8 mouse cellular contexts compared by ENCODE assay signal in genomic region chr3:159840002-159840816, GRCm38 (mm10). TPM values are rescaled to one million over a fixed set of nuclear protein-coding genes. Genes with fewer than 3 reads are reported as not detected.
DNase-seq lines count a peak whose midpoint lies in the region; ATAC-seq and TF ChIP-seq lines count a peak whose summit lies in the region.

No protein-coding gene starts in this region.

- peak; percentile 82 for DNase-seq in 3134 (ENCODE audit: extremely low read depth, insufficient read length, low spot score)
- peak; percentile 56 for DNase-seq in adrenal gland, adult 8-10 months
- DNase-seq in liver, adult 2 months (ENCODE audit: extremely low read depth, low read depth, low spot score): peak; percentile 18
- peak; percentile 72 for DNase-seq in midbrain, postnatal 0 days (ENCODE audit: low spot score)
- DNase-seq in stomach, postnatal 0 days (ENCODE audit: low spot score): peak; percentile 80

- H3K4me3 ChIP-seq in erythroblast, embryonic 14.5 days (replicated peaks): peak overlapping the region; percentile 59
- H3K4me3 ChIP-seq in heart, embryonic 14.5 days (ENCODE audit: control insufficient read depth in 1 of 2, insufficient read depth in 1 of 2, low read depth in 1 of 2, low read length in 2 of 2): peak overlapping the region; percentile 77 to 83
- peak overlapping the region; percentile 74 for H3K4me3 ChIP-seq in kidney, embryonic 16.5 days (ENCODE audit: low read length)
- H3K4me3 ChIP-seq in liver, adult 2 months (ENCODE audit: insufficient read depth, low read depth, low read length): peak overlapping the region; percentile 70
- H3K4me3 ChIP-seq in midbrain, postnatal 0 days (ENCODE audit: low read depth, low read length): peak overlapping the region; percentile 64
- H3K4me3 ChIP-seq in stomach, postnatal 0 days (ENCODE audit: low read depth, low read length): peak overlapping the region; percentile 78

- peak; percentile 76 for ATAC-seq in heart, embryonic 14.5 days (ENCODE audit: insufficient number of reproducible peaks, insufficient read depth, low FRiP score, low read depth)
- ATAC-seq in kidney, embryonic 16.5 days (ENCODE audit: low FRiP score, low TSS enrichment): peak; percentile 80
- peak; percentile 76 for ATAC-seq in midbrain, postnatal 0 days (ENCODE audit: low FRiP score)
- ATAC-seq in stomach, postnatal 0 days (ENCODE audit: low FRiP score, low TSS enrichment): peak; percentile 83

- peak overlapping the region; percentile 70 for H3K4me2 ChIP-seq in heart, embryonic 14.5 days (ENCODE audit: low read length)
- H3K4me2 ChIP-seq in kidney, embryonic 16.5 days (replicated peaks; ENCODE audit: low read depth, low read length): peak overlapping the region; percentile 82
- peak overlapping the region; percentile 97 for H3K4me2 ChIP-seq in midbrain, postnatal 0 days (ENCODE audit: low read depth, low read length, poor library complexity, severe bottlenecking)
- peak overlapping the region; percentile 73 for H3K4me2 ChIP-seq in stomach, postnatal 0 days (replicated peaks; ENCODE audit: low read depth)

- H3K36me3 ChIP-seq in erythroblast, embryonic 14.5 days (ENCODE audit: control insufficient read depth): no peaks in the 10 kb centered on the region
- H3K36me3 ChIP-seq in heart, embryonic 14.5 days (ENCODE audit: control insufficient read depth, insufficient read depth, low read length): no peaks in the 10 kb centered on the region
- H3K36me3 ChIP-seq in kidney, embryonic 16.5 days (ENCODE audit: insufficient read depth, low read length): no peaks in the 10 kb centered on the region
- no peaks in the 10 kb centered on the region for H3K36me3 ChIP-seq in liver, adult 2 months (ENCODE audit: control insufficient read depth, insufficient read depth, low read length)
- H3K36me3 ChIP-seq in midbrain, postnatal 0 days (ENCODE audit: insufficient read depth, low read length): no peaks in the 10 kb centered on the region
- H3K36me3 ChIP-seq in stomach, postnatal 0 days (ENCODE audit: control insufficient read depth, insufficient read depth, low read length): no peaks in the 10 kb centered on the region

- peak overlapping the region; percentile 93 to 95 for H3K27ac ChIP-seq in heart, embryonic 14.5 days (replicated peaks in 1 of 2; ENCODE audit: control insufficient read depth in 1 of 2, insufficient read depth in 1 of 2, low read depth in 2 of 2, low read length in 2 of 2)
- peak overlapping the region; percentile 90 for H3K27ac ChIP-seq in kidney, embryonic 16.5 days (ENCODE audit: low read length)
- peak overlapping the region; percentile 6 for H3K27ac ChIP-seq in liver, adult 2 months (replicated peaks; ENCODE audit: insufficient read depth, low read depth, low read length)
- peak overlapping the region; percentile 62 for H3K27ac ChIP-seq in midbrain, postnatal 0 days (ENCODE audit: low read depth, low read length)
- H3K27ac ChIP-seq in stomach, postnatal 0 days (replicated peaks): peak overlapping the region; percentile 91

- WGBS in heart, embryonic 14.5 days: under 1% methylated on average over 27 of the region's 27 CpGs
- WGBS in kidney, embryonic 16.5 days: 0% methylated on average over 25 of the region's 27 CpGs
- under 1% methylated on average over 27 of the region's 27 CpGs for WGBS in liver, adult 2 months
- 0% methylated on average over 27 of the region's 27 CpGs for WGBS in midbrain, postnatal 0 days
- WGBS in stomach, postnatal 0 days: under 1% methylated on average over 27 of the region's 27 CpGs

- peaks cover 24% of the 10 kb centered on the region for H3K27me3 ChIP-seq in erythroblast, embryonic 14.5 days (ENCODE audit: control insufficient read depth)
- no peaks in the 10 kb centered on the region for H3K27me3 ChIP-seq in heart, embryonic 14.5 days (ENCODE audit: control insufficient read depth, insufficient read depth, low read length)
- H3K27me3 ChIP-seq in kidney, embryonic 16.5 days (ENCODE audit: insufficient read depth, low read length): no peaks in the 10 kb centered on the region
- 0 out of 2 replicates have a peak, but pooled peaks cover 3% of the 10 kb centered on the region for H3K27me3 ChIP-seq in liver, adult 2 months (ENCODE audit: control insufficient read depth, insufficient read depth, low read length)
- H3K27me3 ChIP-seq in midbrain, postnatal 0 days (ENCODE audit: insufficient read depth, low read length): no peaks in the 10 kb centered on the region
- no peaks in the 10 kb centered on the region for H3K27me3 ChIP-seq in stomach, postnatal 0 days (ENCODE audit: control insufficient read depth, insufficient read depth, low read length)

- H3K9ac ChIP-seq in heart, embryonic 14.5 days (ENCODE audit: low read length): peak overlapping the region; percentile 89
- H3K9ac ChIP-seq in kidney, embryonic 16.5 days (replicated peaks; ENCODE audit: low read length): peak overlapping the region; percentile 85
- H3K9ac ChIP-seq in liver, adult 2 months (ENCODE audit: low read depth, low read length): peak overlapping the region; percentile 63
- peak overlapping the region; percentile 56 for H3K9ac ChIP-seq in midbrain, postnatal 0 days (replicated peaks; ENCODE audit: low read length, poor library complexity, severe bottlenecking)
- H3K9ac ChIP-seq in stomach, postnatal 0 days (ENCODE audit: low read length): peak overlapping the region; percentile 84

- no peak for TF ChIP-seq POLR2A in liver, adult 2 months (IDR thresholded peaks at IDR 0.05; ENCODE audit: extremely low read depth, insufficient read depth, low read length)

- no peak for TF ChIP-seq CTCF in liver, adult 2 months (IDR thresholded peaks at IDR 0.05; ENCODE audit: low read depth, low read length)
- TF ChIP-seq CTCF in midbrain, postnatal 0 days (IDR thresholded peaks at IDR 0.05): no peak
- no peak for TF ChIP-seq CTCF in stomach, postnatal 0 days (IDR thresholded peaks at IDR 0.05; ENCODE audit: low read depth)

- no peaks in the 10 kb centered on the region for H3K79me2 ChIP-seq in liver, adult 2 months (ENCODE audit: control insufficient read depth, insufficient read depth, low read length)

- TF ChIP-seq EP300 in stomach, postnatal 0 days (optimal IDR thresholded peaks at IDR 0.05): no peak

- H3K4me1 ChIP-seq in erythroblast, embryonic 14.5 days (ENCODE audit: control insufficient read depth): peaks cover 11% of the 10 kb centered on the region
- H3K4me1 ChIP-seq in heart, embryonic 14.5 days (ENCODE audit: control insufficient read depth in 2 of 2, insufficient read depth in 2 of 2, low read length in 2 of 2): peaks cover 0 to 9% of the 10 kb centered on the region in 2 experiments; a peak in 1 of 4 replicates
- 0 out of 2 replicates have a peak, but pooled peaks cover 8% of the 10 kb centered on the region for H3K4me1 ChIP-seq in kidney, embryonic 16.5 days (ENCODE audit: insufficient read depth, low read length)
- H3K4me1 ChIP-seq in liver, adult 2 months (ENCODE audit: control insufficient read depth, insufficient read depth, low read length): no peaks in the 10 kb centered on the region; the same call in 1 of the 2 replicates
- peaks cover 3% of the 10 kb centered on the region; the same call in 1 of the 2 replicates for H3K4me1 ChIP-seq in midbrain, postnatal 0 days (ENCODE audit: insufficient read depth, low read length)
- H3K4me1 ChIP-seq in stomach, postnatal 0 days (replicated peaks; ENCODE audit: control insufficient read depth, insufficient read depth): no peaks in the 10 kb centered on the region; the same call in 1 of the 2 replicates

- H3K9me3 ChIP-seq in erythroblast, embryonic 14.5 days (ENCODE audit: control insufficient read depth, low read length): no peaks in the 10 kb centered on the region
- H3K9me3 ChIP-seq in heart, embryonic 14.5 days (ENCODE audit: control insufficient read depth, low read length): no peaks in the 10 kb centered on the region
- no peaks in the 10 kb centered on the region for H3K9me3 ChIP-seq in kidney, embryonic 16.5 days (ENCODE audit: low read length)
- no peaks in the 10 kb centered on the region for H3K9me3 ChIP-seq in midbrain, postnatal 0 days (ENCODE audit: low read length)
- no peaks in the 10 kb centered on the region for H3K9me3 ChIP-seq in stomach, postnatal 0 days (ENCODE audit: control insufficient read depth, low read length)

RNA-seq across cellular contexts. Expression of gene Wls, which starts 0.7 kb away (rescaled TPM):
- total RNA-seq in adrenal gland, adult 8-10 months (2022): 10 to 100 TPM; 60.3 to 96.7 (median 84.5) TPM
- polyA plus RNA-seq in erythroblast, embryonic 14.5 days (2012): 0.01 and 0.02 TPM in 2 replicates
- 150 TPM in 2 replicates for polyA plus RNA-seq in heart, embryonic 14.5 days (2014; fragmentation: Nextera tagmentation; extraction: Ambion mirVana)
- polyA plus RNA-seq in kidney, embryonic 16.5 days (2015; fragmentation: Nextera tagmentation; extraction: Ambion mirVana): 138 and 147 TPM in 2 replicates
- total RNA-seq in liver, adult 2 months (2014; rRNA removed): 5.9 and 6.5 TPM in 2 replicates
- 0.92 and 1.6 TPM in 2 replicates for polyA plus RNA-seq in liver, adult 2 months (2012; rRNA removed)
- total RNA-seq in midbrain, postnatal 0 days (2014; rRNA removed): 40.6 and 61.9 TPM in 2 replicates
- 55.7 and 58.9 TPM in 2 replicates for polyA plus RNA-seq in midbrain, postnatal 0 days (2015; fragmentation: Nextera tagmentation; extraction: Ambion mirVana)
- polyA plus RNA-seq in stomach, postnatal 0 days (2015; fragmentation: Nextera tagmentation; extraction: Ambion mirVana): 81.1 and 82.8 TPM in 2 replicates

Comparison
In these comparisons a context has a peak if more than half of its experiments do, and no peak if none do; other contexts are left out.
1. Peak in every context shown above with its lines: DNase-seq, ATAC-seq, H3K4me3 ChIP-seq and H3K27ac ChIP-seq.
2. DNase-seq: peak in every context shown above with its lines; median percentile 82 in 3134; 80 in stomach, postnatal 0 days; 72 in midbrain, postnatal 0 days; 56 in adrenal gland, adult 8-10 months; 18 in liver, adult 2 months.
3. H3K27ac ChIP-seq: peak in every context shown above with its lines; median percentile 94 in heart, embryonic 14.5 days; 91 in stomach, postnatal 0 days; 90 in kidney, embryonic 16.5 days; 62 in midbrain, postnatal 0 days; 6 in liver, adult 2 months.
4. RNA of gene Wls, which starts 0.7 kb away (polyA plus RNA-seq): 150 TPM in heart, embryonic 14.5 days, 138 to 147 TPM in kidney, embryonic 16.5 days, 81.1 to 82.8 TPM in stomach, postnatal 0 days and 55.7 to 58.9 TPM in midbrain, postnatal 0 days; 0.92 to 1.6 TPM in liver, adult 2 months and 0.01 to 0.02 TPM in erythroblast, embryonic 14.5 days; every median in the first group is over 10 times any median in the second.